Mouse (Mus musculus): ENCODE results near the gene Cfap100.

Gene Cfap100

DNA sequence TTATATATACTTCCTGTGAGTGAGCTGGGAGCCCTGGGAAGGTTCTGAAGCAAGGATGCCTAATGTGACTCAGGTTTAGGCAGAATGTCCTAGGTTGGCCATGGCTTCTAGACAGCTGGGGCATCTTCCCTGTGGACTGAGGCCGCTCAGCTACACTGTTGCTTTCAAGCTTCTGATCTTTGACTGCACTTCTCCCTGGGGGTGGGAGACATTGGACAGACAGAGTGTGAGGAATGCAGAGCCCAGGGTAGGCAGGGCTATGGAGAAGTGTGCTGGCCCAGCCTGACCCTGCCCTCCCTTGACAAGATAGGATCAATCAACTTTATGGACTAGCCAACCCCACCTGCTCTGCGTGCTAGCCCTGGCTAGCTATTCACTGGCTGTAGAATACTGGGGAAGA, 32.6 kb upstream of the Cfap100 start:
- DNase-seq (ENCODE audit: low spot score in 2 of 2), result no peak

DNA sequence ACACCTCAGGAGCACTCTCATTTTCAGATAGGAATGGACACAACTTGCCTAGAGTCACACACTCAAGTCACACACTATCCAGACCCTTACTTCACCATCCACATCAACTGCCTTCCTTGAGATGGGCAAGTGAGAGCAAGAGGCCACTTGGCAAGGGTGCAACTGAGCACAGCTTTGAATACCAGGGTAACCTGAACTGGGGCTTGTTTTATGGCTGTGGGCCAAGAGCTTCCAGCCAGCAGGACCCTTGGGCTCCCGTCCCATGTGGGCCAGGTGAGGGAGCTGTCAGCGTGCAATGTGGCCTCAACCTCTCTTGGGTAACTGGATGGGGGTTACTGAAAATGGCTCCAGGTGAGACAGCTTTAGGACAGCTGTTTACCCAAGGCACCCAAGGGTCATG, 28.8 kb upstream of the Cfap100 start:
- no peak for DNase-seq (ENCODE audit: low spot score in 2 of 2)

DNA sequence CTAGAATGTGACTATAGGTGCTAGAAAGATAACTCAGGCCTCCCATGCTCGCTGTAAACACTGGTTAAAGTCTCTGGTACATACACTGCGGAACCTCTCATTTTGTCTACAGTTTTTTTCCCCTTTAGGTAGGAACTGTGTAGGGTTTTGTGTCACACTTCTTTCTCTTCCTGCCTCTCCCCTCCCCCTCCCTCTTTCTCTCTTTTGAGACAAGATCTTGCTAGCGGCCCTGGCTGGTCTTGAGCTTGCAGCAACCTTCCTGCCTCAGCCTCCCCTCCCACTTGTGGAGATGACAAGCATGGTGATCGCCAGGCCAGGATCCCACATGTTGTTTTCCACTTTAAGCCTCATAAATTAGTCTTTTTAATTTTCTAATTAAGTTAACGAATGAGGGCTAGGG, 25.2 kb upstream of the Cfap100 start:
- no peak for DNase-seq (ENCODE audit: low spot score in 2 of 2)

DNA sequence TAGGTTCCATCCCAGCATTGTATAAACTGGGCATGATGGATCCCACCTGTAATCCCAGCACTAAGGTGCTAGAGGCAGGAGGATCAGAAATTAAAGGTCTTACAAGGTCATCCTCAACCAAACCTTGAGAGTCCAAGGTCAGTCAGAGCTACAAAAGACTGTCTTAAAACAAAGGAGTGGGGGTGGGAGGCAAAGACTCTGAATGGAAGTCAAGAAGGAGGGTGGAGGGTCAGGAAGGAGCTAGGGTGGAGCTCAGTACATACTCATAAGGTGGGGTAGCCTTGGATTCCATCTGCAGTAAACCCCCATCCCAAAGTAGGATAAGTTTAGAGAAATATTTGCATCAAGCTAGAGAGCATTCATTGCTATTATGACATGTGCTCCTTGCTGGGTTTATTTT, 24.0 kb upstream of the Cfap100 start:
- DNase-seq (ENCODE audit: low spot score in 2 of 2), result no peak

DNA sequence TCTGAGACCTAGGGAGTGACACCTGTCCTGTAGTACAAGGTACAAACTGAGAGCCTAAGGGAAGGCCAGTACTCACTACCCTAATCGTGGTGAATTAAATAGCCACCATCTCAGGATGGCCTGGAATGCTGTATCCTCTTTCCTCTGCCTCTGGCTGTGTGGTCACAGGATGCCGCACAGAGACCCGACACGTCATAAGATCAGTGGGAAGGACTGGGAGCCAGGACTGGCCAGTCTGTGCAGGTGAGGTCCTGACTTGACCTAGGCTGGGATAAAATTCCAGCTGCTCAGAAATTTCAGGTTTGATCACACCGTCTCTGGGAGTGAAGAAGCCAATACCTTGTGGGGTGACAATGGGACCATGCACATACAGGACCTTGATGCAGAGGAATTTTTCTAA, 22.9 kb upstream of the Cfap100 start:
- DNase-seq (ENCODE audit: low spot score in 2 of 2), result no peak

DNA sequence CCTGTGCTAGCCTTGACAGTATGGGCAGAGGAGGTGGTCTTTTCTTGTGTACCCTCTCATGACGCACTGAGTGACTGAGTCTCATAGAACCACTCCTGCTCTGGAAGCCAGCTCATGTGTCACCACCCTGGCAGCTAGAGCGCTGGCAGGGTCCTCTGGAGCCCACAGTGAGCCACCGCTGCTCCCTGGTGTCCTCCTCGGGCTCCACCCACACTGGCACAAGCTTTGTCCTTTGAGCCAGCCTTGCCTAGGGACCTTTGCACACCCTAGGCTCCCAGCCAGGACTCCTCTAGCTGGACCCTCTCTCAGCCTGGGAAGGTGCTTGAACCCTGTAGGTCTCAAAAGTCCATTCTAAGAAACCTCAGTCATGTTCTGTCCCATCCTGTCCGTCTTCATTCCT, 22.1 kb upstream of the Cfap100 start:
- no peak for DNase-seq (ENCODE audit: low spot score in 2 of 2)

DNA sequence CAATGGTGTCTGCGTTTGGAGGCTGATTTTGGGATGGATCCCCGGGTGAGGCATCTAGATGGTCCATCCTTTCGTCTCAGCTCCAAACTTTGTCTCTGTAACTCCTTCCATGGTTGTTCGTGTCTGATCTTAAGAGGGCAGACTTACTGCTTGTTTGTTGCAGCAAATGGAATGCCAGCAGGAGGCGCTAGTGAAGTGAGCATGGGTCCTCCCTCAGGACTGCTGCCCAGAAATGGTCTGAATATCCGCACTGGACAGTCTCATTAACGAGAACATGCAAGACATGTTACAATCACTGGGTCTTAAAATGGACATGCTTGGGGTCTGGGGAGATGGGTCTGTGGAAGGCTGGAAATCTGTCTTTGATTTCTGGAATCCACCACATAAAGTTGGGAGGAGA, 21.6 kb upstream of the Cfap100 start:
- peak; percentile 62 to 66 for DNase-seq (ENCODE audit: low spot score in 2 of 2)

DNA sequence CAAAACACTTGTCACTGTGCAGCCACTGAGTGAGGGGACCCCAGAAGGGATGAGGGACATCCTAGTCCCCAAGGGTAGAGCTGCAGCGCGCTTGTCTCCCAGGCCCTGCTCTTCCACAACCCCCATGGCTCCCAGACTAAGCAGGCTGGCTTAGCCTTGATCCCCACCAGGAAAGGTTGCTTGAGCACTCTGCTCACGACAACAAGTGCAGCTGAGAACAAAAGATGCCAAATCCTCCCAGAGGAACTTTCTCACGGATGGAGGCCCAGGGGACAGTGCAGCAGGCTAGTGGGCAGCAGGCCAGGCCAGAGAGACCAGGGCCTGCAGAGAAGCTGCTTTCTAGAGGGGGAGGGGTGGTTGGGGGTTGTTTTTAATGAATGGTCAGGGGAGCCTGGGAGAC, 18.3 kb upstream of the Cfap100 start:
- no peak for DNase-seq (ENCODE audit: low spot score in 2 of 2)

DNA sequence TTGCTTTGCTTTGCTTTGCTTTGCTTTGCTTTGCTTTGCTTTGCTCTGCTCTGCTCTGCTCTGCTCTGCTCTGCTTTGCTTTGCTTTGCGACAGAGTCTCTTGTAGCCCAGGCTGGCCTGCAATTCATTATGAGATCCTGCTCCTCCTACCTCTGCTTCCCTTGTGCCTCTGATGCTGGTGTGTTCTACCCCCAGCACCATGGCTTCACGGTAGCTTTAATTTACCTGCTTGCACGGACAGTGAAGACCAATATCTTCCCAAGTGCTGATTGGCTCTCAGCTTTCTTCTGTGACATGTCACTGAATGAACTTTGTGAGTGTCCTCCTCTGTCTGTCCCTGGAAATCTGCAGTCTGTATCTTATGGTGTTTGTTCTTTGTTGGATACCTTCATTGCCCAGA, 8.4 kb upstream of the Cfap100 start:
- no peak for DNase-seq (ENCODE audit: low spot score in 2 of 2)

DNA sequence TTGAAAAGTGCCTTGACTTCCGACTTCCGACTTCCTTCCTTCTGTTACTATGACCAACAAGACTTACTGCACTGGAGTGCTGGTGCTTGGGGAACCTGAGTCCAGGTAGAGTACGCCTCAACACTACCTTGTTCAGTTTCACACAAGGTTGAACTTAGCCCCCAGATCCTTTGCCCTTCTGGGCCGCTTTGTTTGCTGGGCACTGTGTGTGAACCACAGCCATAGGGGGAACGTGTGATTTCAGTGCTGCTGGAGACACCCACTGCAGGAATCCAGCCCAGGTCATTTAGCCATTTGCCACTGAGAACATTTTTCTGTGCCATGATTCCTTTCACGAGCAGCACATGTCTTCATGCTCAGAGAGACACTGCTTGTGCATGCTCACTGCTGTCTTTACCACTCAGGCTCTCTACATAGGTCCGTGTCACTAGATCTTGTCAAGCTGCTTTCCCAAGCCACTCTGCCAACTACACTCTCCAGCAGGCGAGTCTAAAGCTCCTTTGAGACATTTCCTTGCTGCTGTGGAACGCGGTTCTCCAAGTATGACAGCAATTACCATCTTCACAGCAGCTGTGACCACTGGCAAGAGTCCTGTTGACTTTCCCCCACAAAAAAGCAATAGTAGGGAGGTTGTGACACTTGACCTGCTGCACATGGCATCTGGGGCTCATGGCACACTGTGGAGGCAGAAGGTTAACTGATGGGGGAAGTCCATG, 7.8 kb upstream of the Cfap100 start:
- no peak for DNase-seq (ENCODE audit: low spot score in 2 of 2)

DNA sequence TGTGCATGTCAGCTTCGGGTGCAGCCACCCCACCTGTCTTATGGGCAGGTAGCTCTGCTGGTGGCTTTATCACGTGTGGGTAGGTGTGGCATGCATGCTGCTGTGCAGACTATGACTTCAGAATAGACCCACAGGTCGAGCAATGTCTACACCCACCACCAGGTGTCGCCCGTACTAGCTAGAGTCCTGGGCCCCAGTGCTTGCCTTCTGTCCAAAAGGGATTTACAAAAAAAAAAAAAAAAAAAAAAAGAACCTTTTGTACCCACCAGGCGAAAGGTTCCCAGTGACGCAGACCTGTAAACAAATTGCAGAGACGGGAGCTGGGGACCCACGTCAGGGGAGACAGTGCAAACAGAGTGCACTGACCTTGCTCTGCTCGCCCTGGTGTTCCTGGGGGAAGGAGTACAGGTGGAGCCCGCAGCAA, 6.6 kb upstream of the Cfap100 start:
- DNase-seq (ENCODE audit: low spot score in 2 of 2), result peak; percentile 71 to 76

DNA sequence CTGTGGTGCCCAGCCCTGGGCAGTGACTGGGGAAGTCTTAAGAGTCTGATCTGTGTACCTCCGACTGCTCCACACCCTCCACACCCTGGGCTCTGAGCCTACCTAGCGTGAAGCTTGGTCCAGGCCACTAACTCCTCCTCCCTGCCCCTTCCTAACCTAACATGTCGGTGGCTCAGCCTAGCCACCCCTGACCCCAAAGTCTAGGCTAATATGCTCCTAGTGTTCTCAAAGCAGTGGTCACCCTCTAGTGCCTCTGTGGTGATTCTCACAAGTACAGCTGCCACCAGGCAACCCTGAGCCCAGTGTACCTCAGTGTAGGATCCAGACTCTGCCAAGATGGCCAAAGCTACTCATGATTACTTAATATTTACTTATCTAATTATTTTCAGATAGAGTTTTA, 6.1 kb upstream of the Cfap100 start:
- DNase-seq (ENCODE audit: low spot score in 2 of 2), result no peak

DNA sequence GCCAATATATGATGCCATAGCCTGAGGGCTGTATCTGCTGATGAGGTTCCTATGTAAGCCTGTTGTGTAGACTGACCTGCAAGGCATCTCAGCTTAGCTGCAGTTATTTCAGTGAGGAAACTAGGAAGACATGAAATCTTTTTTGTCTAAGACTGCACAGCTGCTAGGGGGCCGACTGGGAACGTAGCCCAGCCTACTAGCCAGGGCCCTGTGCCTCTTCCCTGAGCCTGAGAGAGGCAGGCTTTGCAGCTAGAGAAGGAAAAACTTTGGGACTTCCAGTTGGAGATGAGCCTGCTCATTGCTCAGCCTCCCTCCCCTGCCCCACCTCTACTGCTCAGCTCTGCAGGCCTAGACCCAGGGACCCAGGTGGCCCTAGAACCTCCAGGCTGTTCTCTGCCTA, 2.9 kb upstream of the Cfap100 start:
- peak; percentile 59 to 70 for DNase-seq (ENCODE audit: low spot score in 2 of 2)

DNA sequence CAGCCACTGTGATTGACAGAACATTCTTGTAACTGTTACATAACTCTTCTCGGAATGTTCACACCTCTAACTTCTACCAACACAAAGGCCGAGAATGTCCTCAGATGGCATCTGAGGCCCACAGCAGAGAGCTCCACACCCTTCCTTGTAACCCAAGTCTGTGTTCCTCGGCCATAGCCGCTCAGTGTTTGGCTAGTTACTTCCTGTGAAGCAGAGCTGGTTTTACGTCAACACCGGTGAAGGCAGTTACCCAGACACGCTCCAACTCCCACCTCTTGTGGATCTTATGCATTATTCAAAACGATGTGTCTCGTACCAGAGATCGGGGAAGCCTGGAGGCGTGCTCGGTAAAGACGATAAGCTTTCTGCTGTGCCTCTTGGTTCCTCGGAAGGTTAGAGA, 1.3 kb upstream of the Cfap100 start:
- DNase-seq (ENCODE audit: low spot score in 2 of 2), result peak; percentile 41 to 77

DNA sequence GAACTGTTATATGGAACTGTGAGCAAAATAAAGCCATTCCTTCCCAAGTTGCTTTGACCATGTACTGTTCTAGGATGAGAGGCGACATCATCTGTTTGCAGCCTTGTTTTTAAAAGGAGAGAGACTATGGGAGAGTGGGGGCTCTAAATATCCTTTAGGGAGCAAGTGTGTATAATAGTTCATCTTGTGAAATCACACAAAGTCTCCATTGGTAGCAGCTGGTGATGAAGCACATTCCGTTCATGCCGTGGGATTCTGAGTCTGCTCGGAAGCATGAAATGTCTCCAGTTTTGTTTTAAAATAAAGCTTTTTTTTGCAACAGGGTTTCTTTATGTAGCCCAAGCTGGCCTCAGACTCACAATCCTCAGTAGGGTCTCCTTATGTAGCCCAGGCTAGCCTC, 2.6 kb downstream of the Cfap100 start:
- DNase-seq (ENCODE audit: low spot score in 2 of 2), result no peak

DNA sequence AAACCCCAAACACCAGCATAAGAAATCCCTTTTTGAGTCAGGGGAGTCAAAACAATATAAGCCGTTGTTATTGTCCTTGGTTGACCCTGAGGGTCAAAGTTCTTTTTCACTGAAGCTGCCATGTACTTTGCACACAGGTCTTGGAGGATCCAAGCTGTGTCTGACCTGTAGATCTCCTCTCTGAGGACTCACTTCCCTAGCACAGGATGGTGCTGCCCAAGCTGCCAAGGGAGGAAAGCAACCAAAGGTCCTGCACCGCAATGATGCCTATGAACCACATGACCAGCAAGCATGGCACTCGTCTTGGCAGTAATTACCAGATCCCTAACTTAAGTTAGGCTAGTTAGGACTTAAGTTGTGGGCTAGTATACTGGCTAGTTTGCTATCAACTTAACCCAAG, 3.2 kb downstream of the Cfap100 start:
- no peak for DNase-seq (ENCODE audit: low spot score in 2 of 2)

DNA sequence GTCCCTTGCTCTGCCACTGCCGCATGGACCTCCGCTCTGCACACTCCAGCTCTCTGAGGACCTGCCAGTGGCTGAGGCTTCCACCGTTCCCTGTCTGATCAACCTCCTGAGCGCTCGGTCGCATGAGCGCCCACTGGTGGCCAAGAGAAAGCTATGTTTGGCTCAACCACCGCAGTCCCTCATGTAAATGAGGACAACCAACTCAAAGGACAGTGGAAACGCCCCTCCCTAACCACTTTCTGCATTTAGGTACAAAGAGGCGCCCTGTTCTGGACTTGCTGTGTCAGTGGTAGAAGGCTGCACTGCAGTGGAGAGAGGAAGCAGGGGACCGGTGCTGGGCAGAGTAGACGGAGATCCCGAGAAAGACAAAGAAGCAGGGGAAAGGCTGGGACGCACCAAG, 6.0 kb downstream of the Cfap100 start:
- DNase-seq (ENCODE audit: low spot score in 2 of 2), result peak; percentile 52 to 71

DNA sequence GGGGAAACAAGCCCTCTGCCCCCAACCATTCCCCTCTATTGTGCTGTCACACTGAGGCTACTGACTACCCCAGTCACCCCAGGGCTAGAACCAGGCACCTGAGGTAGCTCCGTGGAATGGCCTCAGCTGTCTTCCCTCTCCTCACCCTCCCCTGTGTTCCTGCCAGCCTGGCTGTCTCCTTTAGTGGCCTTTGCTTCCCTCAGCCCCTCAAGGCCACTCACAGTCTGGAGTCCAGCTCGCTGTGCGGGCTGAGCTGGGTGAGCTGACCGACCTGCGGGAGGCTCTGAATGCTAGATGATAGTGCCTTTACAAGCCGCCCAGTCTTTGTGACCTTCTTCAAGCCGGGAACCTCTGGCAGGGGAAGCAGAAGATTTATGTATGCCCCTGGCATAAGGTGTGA, 16.7 kb downstream of the Cfap100 start:
- no peak for DNase-seq (ENCODE audit: low spot score in 2 of 2)

DNA sequence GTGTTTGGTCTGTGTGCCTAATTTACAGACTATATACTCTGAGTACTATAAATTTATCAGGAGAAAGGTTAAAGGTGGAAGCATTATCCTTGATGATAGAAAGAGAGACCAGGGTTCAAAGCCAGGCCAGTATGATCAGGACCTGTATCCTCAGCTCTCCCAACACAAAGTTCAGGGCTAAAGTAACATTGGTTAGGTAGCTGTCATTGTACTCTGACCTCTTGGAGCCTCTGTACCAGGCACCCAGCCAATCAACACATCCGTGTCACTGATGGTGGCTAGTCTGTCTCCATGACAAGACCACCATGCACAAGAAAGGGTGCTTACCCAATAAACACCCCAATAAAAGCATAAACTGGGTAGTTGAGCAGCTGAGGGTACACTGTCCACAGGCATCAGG, 17.6 kb downstream of the Cfap100 start:
- no peak for DNase-seq (ENCODE audit: low spot score in 2 of 2)

DNA sequence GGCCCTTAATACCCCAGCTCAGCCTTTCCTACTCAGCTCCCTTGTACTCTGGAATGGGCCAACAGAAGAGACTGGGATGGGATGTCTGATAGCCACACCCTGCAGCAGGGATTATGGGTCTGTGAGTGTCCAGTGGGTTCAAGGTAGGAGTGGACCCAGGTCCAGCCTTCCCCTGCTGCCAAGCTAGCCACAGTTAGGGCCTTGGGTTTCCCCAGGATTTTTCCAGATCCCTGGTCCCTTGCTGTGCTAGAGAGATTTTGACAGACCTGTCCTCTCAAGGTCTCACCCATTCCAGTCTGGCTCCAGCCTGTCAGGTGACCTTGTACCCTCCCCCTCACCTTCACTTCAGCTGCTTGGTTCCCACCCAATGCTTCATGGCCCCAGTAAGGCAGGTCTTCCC, 20.0 kb downstream of the Cfap100 start:
- DNase-seq (ENCODE audit: low spot score in 2 of 2), result no peak

DNA sequence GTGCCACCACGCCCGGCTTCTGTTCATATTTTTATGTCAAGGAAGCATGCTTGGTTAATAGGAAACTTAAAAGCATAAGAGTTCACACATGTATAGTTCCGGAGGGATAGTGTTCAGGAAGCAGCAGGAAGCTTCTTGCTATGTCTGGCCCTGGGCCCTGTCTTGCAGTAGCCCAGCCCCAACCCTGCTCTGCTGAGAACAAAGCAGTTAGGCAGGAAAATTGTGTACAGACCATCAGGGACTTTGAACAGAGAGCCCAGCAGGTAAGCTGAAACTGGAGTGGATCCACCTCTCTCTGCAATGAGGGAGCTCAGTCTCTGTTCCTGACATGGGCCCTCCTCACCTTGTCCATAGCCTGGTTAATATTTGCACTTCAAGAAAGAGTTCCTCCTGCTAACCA, 31.3 kb downstream of the Cfap100 start:
- DNase-seq (ENCODE audit: low spot score in 2 of 2), result no peak

DNA sequence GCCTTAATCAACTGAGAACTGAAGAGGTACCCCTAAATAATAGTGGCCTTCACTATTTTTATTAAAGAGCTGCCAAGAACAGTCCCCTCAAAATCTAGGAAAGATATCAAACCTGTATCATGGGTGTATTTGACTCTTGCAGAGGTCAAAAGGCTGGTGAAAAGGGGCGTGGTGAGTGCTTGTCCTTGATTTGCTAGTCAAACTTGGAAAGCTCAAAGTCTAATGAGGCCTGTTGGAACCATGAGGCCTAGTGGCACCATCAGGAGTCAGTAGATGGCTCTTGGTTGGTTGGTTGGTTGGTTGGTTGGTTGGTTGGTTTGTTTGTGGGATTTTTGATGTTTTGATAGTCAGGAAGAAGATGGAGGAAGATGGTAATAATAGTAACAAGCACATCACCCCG, 32.8 kb downstream of the Cfap100 start:
- DNase-seq (ENCODE audit: low spot score in 2 of 2), result no peak

DNA sequence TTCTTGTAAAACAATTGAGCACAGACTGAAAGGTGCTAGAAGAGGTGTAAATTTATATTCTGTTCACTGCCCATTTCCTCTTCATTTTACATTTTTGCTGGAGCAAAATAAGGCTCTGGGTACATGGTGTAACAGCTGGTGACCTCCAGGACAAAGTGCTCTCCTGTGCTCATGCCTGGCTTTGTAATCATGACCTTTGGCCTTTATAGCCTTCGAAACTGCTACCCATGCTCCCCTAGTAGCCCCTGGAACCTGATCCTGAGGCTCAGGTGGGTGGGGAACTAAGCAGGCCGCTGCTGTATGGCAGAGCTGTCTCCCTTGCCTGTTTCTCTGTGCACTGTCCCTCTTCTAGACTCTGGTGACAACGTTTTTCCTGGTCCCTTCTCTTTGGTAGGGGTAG, 34.6 kb downstream of the Cfap100 start:
- DNase-seq (ENCODE audit: low spot score in 2 of 2), result no peak

DNA sequence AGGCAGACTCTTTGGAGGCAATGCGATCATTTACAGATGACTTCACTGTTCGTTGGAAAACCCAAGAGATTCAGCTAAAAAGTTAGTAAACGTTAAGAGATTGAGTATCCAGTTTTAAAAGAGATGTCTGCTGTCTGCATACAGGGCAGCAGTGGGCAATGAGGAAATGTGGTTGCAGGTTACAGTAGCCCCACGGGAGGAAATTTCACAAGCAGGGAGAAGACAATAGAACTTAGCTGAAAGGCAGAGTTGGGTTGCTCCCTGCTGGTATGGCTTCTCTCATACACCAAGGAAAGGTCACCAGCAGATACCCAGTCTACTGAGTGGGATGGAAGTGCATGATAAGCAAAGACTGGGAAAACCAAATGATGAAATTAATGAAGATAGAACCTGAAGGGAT, 38.0 kb downstream of the Cfap100 start:
- no peak for DNase-seq (ENCODE audit: low spot score in 2 of 2)

All from right cerebral cortex, postnatal 36 days (tissue).